Mouse (Mus musculus) megakaryocyte-erythroid progenitor cell, adult 5-6 weeks (primary cell): ENCODE measurements around the gene Plac9a. TPM values are rescaled to one million over a fixed set of nuclear protein-coding genes. Genes with fewer than 3 reads are reported as not detected.
"Not testable (repeated sequence)": the region's sequence is repeated elsewhere in the genome, so short reads cannot be mapped to it uniquely, and the experiment has no call there.

Source experiments
- ATAC-seq: replicated peaks from 2 replicates; pipeline ENCODE4 v1.8.0; 2016; ENCODE audit warnings: mild to moderate bottlenecking, inconsistent platforms; ENCODE audit not compliant: severe bottlenecking, poor library complexity, low FRiP score, low TSS enrichment
- total RNA-seq, 2 experiments: library from RNA; stranded (forward) in 1 of 2; stranded (reverse) in 1 of 2; fragments of 200-1000, 215-1000 nt in 1 of 2; fragments of >200 nt in 1 of 2; fragmentation: Nextera tagmentation in 1 of 2; gene quantifications; 2 replicates each; pipeline ENCODE4 v1.2.3; 2014 to 2017

The Plac9a gene
- total RNA-seq, 2 experiments from 2014 or later: not detected

DNA sequence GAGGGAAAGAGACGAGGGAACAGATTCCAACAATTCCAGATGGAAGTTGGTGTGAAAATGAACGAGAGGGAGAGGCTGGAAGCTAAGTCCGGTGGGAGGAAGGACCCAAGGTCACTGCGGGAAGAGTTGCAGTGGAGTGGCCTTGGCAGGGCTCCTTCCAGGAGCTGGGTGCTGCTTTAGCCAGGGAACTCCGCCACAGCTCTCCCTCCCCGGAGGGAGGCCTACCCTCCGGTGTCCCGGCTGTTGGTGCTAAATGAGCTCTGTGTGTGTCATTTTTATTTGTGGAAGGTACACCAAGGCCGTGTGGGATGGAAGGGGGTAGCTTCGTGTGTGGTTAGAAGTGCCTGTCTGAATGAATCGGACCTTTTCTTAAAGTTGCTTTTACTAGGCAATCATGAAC, 36.1 kb downstream of the Plac9a start:
- no peak for ATAC-seq

DNA sequence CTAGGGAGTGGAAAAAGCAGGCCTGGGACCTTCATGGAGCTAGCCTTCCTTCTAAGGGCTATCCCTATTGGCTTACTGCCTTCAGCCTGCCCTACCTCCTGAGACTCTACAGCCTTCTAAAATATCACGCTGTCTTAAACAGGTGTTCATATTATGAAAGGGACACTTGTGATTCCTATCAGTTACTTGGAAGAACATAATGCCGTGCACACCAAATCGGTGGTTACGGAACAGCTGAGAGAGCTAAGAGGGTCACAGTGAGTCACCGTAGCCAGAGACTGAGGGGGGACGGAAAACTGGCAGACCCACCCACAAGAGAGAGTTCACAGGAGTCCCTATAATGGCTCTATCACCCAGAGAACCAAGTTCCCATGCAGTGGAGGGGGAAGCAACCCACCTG, 36.5 kb downstream of the Plac9a start:
- no peak for ATAC-seq

DNA sequence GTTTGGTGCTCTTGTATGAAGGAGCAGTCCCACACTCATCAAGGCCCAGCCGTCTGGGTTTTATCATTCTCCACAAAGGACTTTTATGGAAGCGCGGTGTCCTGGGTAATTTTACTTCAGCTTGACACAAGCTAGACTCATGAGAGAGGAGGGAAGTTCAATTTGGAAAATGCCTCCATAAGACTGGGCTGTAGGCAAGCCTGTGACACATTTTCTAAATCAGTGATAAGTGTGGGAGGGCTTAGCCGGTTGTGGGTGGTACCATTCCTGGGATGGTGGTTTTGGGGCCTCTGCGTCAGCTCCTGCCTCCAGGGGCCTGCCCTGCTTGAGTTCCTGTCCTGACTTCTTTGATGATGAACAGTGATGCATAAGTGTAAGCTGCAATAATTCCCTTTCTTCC, 37.6 kb downstream of the Plac9a start:
- ATAC-seq: no peak

DNA sequence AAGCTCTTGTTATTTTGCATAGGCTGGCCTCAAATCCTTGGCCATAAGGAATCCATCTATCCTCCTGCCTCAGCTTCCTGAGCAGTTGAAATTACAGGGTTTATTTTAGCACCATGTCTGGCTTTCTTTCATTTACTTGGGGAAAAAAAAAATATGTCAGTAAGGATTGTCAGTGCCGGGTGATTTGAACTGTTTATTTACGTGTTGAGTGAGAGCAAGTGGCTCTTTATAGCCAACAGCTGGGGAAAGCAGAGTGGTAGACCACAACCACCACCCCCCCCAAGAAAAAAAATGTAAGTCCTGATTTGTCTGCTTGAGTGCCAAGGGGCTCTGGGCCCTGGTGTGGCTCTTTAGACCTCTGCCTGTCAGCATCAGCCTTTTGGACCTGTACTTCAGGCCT, 39.2 kb downstream of the Plac9a start:
- ATAC-seq: no peak

DNA sequence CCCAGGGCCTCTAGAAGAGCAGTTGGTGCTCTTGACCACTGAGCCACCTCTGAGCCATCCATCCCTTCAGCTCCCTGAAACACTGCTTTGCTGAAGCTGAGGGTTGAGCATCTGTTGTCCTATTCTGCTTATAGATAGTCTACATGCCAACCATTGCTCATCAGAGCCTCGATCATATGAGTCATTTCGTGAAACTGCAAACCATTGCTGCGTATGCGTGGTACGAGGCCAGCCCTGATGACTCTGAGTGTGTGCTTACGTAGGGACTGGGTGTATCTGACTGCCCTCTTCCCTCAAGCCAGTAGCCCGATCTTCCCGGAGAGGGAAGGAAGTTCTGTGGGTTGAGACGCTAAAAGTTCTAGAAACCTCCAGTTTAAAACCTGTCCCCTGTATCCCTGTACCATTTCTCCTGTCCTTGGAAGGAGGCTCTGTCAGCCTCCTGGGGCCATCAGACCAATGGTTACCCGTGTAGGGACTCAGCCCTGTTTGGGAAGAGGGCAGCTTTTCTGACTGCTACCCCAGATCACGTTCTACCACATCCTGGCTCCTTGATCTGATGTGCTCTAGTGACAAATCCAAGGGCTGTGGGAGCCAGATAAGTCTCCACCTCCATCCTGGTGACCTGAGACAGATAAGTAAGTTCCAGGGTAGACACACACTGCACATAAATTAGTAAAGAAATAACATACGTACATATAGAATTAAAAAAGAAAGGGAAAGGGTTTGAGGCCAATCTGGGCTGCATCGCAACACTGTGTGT, 40.9 kb downstream of the Plac9a start:
- ATAC-seq: peak; percentile 85

DNA sequence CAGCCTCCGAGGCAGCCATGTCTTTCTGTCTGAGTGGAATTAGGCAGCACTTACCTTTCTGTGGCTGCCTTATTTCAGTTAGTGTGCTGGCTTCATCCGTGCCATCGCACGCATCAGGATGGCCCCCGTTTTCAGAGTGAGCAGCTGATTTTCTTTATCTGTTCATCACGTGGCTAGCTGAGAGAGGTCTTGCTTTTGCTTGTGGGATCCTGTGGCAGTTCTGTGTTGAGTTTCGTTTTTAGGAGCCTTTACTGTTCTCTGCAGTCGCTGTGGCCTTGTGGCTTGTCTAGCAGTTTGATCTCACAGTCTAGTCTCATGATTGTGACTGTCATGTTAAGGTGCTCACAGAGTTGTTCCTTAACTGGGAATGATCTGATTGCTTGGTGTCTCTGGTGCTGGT, 45.0 kb downstream of the Plac9a start:
- peak; percentile 17; the same call in 1 of the 2 replicates for ATAC-seq

DNA sequence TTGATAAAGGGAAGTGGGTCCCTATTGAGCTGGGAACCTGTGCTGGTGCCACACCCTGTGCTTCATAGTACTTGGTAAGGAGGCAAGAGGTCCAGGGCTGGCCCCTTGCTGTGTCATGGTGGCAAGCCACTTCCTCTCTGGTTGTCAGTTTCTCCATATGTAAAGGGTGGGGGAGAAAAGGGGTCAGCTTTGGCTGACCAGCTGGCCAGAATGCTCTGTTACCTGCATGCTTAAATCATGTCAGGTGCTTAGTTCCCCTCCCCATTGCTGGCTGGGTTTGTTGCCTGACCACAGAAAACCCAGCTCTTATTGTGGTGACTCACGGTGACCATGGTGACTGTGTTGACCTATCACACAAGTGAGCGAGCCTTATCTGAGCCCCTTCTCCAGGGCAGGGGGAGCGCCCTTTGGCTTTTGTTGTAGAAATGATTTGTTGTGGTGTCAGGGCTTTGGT, 45.7 kb downstream of the Plac9a start:
- 0 out of 2 replicates have a peak, but pooled peaks have one; percentile 7 for ATAC-seq

DNA sequence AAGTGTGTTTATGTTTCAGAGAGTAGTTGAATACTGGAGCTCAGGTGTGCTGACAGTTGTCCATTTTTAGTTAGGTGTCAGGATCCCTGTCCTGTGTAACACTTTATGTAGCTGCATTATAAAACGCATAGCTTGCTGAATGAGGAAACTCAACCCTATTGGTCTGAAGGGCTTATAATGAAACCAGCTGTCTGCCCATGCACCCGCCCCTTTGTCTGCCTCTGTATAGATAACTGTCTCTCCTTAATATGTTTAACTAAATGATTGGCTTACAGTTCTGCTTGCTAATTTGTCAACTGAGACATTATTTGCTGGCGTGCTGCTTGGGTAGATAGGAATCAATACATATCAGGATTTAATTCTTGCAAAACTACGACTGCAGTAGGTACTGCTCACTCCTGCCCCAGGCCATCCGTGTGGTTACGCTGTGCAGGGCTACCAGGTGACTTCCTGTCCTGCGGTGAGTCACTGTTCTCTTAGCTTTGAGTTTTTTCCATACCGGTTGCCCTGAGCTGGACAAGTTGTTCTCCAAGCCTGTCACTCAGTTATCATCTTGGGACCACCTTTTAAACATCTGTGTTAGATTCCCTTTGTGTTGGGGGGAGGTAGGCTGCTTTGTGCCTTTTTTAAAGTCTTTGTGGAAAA, 47.5 kb downstream of the Plac9a start:
- ATAC-seq: peak; percentile 88

DNA sequence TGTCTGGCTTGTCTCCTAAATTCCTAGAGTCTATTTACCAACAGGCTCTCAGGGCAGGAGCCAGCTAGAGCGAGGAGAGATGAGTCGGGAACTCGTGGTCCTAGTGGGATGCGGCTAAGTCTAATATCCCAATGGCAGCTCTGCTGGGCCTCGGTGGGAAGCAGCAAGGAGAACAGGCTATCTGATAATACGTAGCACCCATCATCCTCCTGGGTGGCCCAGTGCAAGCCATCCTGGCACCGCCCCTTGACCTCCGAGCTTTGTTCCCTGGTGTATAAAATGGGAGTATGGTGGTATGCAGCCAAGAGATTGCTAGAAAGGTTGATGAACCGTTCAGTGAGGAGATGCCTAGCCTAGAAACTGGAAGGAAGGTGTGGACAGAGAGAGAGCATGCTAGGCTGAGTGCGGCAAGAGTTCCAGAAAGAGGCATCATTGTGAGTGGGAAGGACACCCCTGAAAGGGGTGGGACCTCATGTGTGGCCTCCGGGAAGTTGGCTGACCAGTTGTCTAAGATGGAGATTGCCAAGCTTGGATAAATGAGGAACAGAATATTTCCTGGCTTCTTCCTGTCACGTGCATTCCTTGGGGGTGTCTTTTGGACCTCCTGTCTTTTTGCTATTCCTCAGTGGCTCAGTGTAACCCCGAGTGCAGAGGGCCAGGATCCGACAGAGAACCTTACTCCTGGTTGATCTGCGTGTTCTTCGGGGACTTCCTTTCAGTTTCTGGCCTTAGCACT, 49.0 kb downstream of the Plac9a start:
- ATAC-seq: no peak

DNA sequence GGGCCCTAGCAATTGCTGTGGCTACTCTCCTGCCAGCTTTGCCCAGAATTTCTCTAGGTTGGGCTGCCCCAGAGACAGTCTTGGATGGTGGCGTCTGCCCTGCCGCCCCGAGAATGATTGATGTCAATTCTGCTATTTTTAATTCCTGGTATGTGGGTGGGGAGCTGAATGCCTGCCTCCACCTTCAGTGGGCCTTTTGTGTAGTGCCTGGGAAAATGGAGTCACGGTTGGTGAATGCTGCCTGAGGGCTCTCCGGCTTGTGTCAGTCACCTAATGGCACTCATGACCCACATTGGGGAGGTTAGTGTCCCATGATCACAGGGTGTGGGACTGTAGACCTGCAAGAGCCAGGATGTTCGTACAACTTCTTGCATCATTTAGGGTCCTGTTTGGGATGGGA, 49.6 kb downstream of the Plac9a start:
- no peak for ATAC-seq

DNA sequence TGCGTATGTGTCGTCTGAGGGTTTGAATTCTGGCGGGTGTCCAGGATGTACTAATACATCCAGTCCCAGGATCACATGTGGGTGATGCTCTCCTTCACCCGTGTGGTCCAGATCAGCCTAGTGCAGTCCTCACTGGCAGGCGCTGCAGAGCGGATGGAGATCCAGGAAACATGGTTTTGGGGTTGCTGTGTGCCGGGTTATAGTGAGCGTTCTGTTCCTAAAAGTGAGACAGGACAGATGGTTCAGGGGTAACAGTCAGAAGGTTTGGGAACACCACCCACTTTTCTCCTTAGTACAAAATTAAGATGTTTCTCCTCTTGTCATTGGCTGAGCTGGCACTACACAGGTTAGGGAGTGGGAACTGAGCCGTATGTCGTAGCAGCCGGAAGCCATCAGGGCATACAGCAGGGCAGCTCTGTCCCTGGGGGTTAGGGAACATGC, 50.8 kb downstream of the Plac9a start:
- ATAC-seq: no peak

DNA sequence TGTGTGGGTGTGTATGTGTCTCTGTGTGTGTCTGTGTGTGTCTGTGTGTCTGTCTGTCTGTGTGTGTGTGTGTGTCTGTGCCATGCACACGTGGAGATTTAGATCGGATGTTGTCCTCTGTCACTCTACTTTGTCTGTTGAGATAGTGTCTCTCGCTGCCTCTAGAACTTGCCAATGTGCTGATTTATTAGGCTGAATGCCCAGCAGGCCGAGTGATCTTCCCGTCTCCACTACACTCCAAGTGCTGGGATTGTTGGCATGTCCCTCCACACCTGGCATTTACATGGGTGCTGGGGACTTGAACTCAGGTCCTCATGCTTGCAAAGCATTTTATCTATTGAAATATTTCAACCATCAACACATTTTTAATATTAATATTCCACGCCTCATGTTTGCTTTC, 51.7 kb downstream of the Plac9a start:
- no peak for ATAC-seq

DNA sequence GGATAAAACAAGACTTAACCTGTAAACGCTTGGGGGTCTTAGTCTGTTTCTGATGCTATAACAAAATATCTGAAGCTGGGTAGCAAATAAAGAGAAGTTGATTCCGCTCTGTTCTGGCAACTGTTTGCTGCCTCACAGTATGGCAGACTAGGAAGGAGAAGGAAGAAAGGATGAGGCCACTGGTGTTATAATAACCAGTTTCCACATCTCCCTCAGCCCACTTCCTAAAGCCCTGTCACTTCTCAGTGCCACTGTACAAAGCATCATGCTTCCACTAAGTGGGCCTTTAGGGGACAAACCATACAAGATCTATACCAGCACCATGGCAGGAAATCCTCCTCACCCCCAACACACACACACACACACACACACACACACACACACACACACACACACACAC, 52.5 kb downstream of the Plac9a start:
- no peak for ATAC-seq

DNA sequence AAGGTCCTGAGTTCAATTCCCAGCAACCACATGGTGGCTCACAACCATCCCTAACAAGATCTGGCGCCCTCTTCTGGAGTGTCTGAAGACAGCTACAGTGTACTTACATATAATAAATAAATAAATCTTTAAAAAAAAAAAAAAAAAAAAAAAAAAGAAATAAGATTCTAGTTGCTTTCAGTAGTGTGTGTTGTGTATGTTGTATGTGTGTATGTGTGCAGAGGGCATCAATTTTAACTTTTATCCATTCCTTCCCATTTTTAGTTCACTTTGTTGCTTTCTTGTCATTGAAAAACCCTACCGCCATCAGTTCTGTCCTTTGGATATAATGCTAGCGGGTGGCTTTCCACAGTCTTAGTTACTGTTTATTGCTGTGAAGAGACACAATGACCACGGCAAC, 54.2 kb downstream of the Plac9a start:
- ATAC-seq: not testable (repeated sequence)

DNA sequence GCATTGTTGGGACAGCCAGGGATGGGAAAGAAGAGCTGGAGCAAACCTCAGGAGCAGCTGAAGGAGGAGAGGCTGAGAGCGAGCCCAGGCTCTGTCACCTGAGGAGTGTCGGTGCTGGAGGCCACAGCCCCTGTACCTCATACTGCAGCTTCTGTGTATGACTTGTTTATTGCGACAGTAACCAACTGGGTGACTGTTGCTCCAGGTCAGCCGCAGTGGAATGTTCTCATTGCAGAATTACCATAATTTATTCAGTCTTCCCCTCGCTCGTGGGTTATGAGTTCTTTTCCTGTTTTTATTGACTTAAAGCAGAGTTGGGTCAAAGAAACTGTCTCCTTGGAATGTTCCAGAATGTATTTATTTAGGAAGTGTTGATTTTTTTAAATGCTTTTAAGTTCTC, 54.7 kb downstream of the Plac9a start:
- ATAC-seq: no peak

DNA sequence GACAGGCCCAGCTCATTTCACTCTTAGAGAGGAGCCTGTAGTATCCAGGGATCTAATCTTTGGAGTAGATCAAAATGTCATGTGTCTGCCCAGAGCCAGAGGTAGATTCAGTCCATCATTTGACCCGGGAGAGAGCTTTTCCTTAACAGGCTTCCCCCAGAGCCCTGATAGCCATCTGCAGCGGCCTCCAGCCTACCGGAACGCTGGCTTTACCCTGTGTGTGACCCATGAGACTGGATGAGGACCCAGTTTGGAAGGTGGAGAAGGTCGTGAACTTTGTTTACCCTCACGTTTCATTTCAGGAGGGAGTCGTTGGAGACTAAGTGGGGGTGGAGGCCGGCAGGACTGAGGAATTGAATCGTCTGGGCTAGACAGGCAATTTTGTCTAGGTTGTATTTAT, 55.2 kb downstream of the Plac9a start:
- ATAC-seq: no peak

DNA sequence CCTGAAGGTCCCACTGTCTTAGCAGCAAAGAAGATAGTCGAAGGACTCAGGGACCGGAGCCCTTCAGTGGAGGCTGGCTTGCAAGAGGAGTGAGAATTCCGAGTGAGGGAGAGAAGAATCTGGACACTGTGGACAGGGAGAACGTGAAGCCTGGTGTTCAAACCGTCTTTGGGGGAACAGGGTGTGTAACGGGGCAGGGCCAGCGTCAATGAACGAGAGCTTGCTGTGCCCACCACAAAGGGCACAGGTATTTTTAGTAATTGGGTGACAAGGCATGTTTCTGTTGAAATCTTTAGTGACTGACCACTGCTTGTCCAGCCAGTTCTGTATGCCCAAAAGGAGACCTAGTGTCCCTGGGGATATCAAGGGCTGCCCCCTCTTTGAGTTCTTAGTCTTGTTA, 56.4 kb downstream of the Plac9a start:
- ATAC-seq: no peak

DNA sequence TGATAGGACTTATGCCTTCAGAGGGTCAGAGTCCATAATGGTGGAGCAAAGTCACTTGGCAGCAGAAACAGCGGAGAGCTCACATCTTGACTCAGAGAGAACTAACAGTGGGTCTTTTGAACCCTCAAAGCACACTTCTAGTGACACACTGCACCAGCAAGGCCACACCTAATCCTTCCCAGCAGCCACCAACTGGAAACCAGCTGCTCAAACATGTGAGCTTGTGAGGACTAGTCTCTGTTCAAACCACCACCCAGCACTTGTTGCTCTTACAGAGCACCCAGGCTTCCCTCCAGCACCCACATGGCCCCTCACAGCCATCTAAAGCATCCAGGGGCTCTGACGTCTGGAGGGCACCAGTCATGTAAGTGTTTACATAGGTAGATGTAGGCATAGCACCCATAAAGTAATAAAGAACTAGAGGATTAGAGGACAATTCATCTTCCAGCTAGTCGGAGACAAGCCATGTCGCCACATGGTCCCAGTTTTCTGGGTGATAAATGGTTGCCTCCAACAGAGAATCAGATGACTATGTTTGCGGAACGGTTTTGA, 57.0 kb downstream of the Plac9a start:
- ATAC-seq: no peak

DNA sequence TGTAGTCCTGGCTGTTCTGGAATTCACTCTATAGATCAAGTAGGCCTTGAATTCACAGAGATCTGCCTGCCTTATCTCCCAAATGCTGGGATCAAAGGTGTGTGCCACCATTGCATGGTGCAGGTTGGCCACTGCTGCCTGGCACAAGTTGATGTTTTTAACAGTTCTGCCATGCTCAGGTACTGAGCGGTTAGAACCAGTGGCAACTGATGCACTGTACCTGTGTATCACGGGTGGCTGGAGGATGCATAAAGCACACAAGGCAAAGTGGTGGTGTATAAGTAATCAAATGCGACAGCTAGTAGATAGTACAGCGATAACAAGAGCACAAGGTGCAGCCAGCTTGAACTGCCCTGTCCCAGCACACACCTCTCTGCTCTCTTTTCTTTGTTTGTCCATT, 58.5 kb downstream of the Plac9a start:
- ATAC-seq: no peak

DNA sequence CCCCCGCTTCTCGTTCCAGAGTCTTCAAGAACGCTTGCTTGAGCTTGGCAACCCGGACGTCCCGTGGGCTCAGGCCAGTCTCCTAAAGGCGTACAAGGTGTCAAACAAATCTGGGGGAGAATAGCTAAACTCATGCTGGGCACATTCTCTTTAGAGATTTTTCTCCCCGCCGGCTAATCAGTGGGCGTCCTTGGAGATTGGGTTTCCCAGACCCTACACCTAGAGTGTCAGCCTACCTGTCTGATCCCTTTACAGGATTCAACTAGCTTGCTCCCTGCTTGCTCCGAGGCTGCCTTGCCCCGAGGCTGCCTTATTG, 60.3 kb downstream of the Plac9a start:
- ATAC-seq: no peak; the same call in 1 of the 2 replicates
